In genomic region chr8:122617947-122618546, GRCm38 (mm10) we compare ENCODE assay signal across 9 mouse cellular contexts. TPM values are rescaled to one million over a fixed set of nuclear protein-coding genes. Genes with fewer than 3 reads are reported as not detected.
DNase-seq lines count a peak whose midpoint lies in the region; ATAC-seq and TF ChIP-seq lines count a peak whose summit lies in the region.
"Had no signal": no experiment of that assay in that cellular context is flagged by ENCODE, and none has a peak within 500 bp of the region (broad histone marks: within the 10 kb centered on the region; RNA-seq: fewer than 3 reads in every experiment).

No protein-coding gene starts in this region.

- H3K4me2 ChIP-seq in forebrain, postnatal 0 days (ENCODE audit: low read depth) = no peak overlapping the region
- no peak overlapping the region for H3K4me2 ChIP-seq in hindbrain, embryonic 16.5 days (ENCODE audit: low read length)

- peak; percentile 78 for TF ChIP-seq CTCF in cerebellum, adult 2 months (IDR thresholded peaks at IDR 0.05; ENCODE audit: borderline replicate concordance, insufficient read depth, low read depth, low read length)
- TF ChIP-seq CTCF in forebrain, postnatal 0 days (IDR thresholded peaks at IDR 0.05; ENCODE audit: low read depth) = peak; percentile 74

- no peak overlapping the region for H3K4me3 ChIP-seq in cerebellum, adult 2 months (replicated peaks; ENCODE audit: insufficient read depth, low read depth, low read length)
- H3K4me3 ChIP-seq in forebrain, postnatal 0 days (ENCODE audit: low read depth, low read length) = no peak overlapping the region
- no peak overlapping the region for H3K4me3 ChIP-seq in hindbrain, embryonic 16.5 days (ENCODE audit: low read length)

- peaks cover 4% of the 10 kb centered on the region; the same call in 1 of the 2 replicates for H3K4me1 ChIP-seq in cerebellum, adult 2 months (ENCODE audit: control insufficient read depth, insufficient read depth, low read length)
- no peaks in the 10 kb centered on the region for H3K4me1 ChIP-seq in forebrain, postnatal 0 days (ENCODE audit: insufficient read depth)
- H3K4me1 ChIP-seq in hindbrain, embryonic 16.5 days (ENCODE audit: control insufficient read depth, insufficient read depth, low read depth, low read length) = peaks cover 4% of the 10 kb centered on the region

- DNase-seq in R1 (ENCODE audit: low read depth, low spot score) = peak; percentile 50
- peak; percentile 79 to 90 for DNase-seq in cerebellum, adult 2 months
- peak; percentile 85 for DNase-seq in forebrain, postnatal 0 days
- peak; percentile 63 to 81 for DNase-seq in left cerebral cortex, postnatal 14 days (ENCODE audit: low spot score in 2 of 2)
- peak; percentile 86 for DNase-seq in mesoderm, embryonic 11.5 days (ENCODE audit: low read depth, low spot score)
- peak; percentile 81 for DNase-seq in right cerebral cortex, postnatal 4 days
- DNase-seq in yolk sac, embryonic 10.5 days (ENCODE audit: low spot score) = peak; percentile 63

- H3K9ac ChIP-seq in forebrain, postnatal 0 days = no peak overlapping the region
- peak overlapping the region; percentile 35 for H3K9ac ChIP-seq in hindbrain, embryonic 16.5 days (ENCODE audit: low read depth, low read length)

- intact Hi-C loops in left cerebral cortex, postnatal 14 days (cut with DNase I) = loop anchor here (2.0 kb wide), 1 partner anchor 213 kb away; no protein-coding TSS in a partner anchor

- no peaks in the 10 kb centered on the region for H3K9me3 ChIP-seq in forebrain, postnatal 0 days (ENCODE audit: low read length)
- no peaks in the 10 kb centered on the region for H3K9me3 ChIP-seq in hindbrain, embryonic 16.5 days (ENCODE audit: control insufficient read depth, low read length)

- no peaks in the 10 kb centered on the region for H3K27me3 ChIP-seq in cerebellum, adult 2 months (ENCODE audit: control insufficient read depth, insufficient read depth, low read length)
- H3K27me3 ChIP-seq in forebrain, postnatal 0 days (ENCODE audit: insufficient read depth, low read length) = no peaks in the 10 kb centered on the region
- no peaks in the 10 kb centered on the region for H3K27me3 ChIP-seq in hindbrain, embryonic 16.5 days (replicated peaks; ENCODE audit: control insufficient read depth, insufficient read depth, low read length)

- whole genome bisulfite sequencing in cerebellum, adult 2 months = 9% methylated on average over 5 of the region's 7 CpGs
- WGBS in forebrain, postnatal 0 days = 31% methylated on average over 5 of the region's 7 CpGs
- WGBS in hindbrain, embryonic 16.5 days = 28% methylated on average over 6 of the region's 7 CpGs

- H3K36me3 ChIP-seq in forebrain, postnatal 0 days (ENCODE audit: insufficient read depth) = peaks cover 12% of the 10 kb centered on the region; the same call in 1 of the 2 replicates
- H3K36me3 ChIP-seq in hindbrain, embryonic 16.5 days (ENCODE audit: control insufficient read depth, insufficient read depth, low read length) = 0 out of 2 replicates have a peak, but pooled peaks cover 2% of the 10 kb centered on the region

- ATAC-seq in forebrain, postnatal 0 days = peak; percentile 47
- peak; percentile 27 for ATAC-seq in hindbrain, embryonic 16.5 days

- TF ChIP-seq POLR2A in cerebellum, adult 2 months (IDR thresholded peaks at IDR 0.05; ENCODE audit: borderline replicate concordance, insufficient read depth, low read length) = no peak

- H3K27ac ChIP-seq in cerebellum, adult 2 months (ENCODE audit: insufficient read depth, low read length) = no peak overlapping the region
- H3K27ac ChIP-seq in forebrain, postnatal 0 days (ENCODE audit: low read depth, low read length) = no peak overlapping the region
- no peak overlapping the region for H3K27ac ChIP-seq in hindbrain, embryonic 16.5 days (ENCODE audit: low read depth, low read length)

RNA-seq across cellular contexts. Expression of gene Pabpn1l, which starts 4.5 kb away (rescaled TPM):
- polyA plus RNA-seq in cerebellum, adult 2 months (2012; rRNA removed) = not detected in 2 replicates
- total RNA-seq in forebrain, postnatal 0 days (2014; rRNA removed) = not detected in 2 replicates
- polyA plus RNA-seq in forebrain, postnatal 0 days (2015; fragmentation: Nextera tagmentation; extraction: Ambion mirVana) = not detected in 2 replicates
- not detected in 2 replicates for polyA plus RNA-seq in hindbrain, embryonic 16.5 days (2015; fragmentation: Nextera tagmentation; extraction: Ambion mirVana)
- not detected for total RNA-seq in left cerebral cortex, postnatal 14 days (2021)
- total RNA-seq: layer of hippocampus, adult 8-10 months had no signal

RNA-seq across cellular contexts. Expression of gene Trappc2l, which starts 6.6 kb away (rescaled TPM):
- 199 and 206 TPM in 2 replicates for polyA plus RNA-seq in cerebellum, adult 2 months (2012; rRNA removed)
- total RNA-seq in forebrain, postnatal 0 days (2014; rRNA removed) = 15.3 and 31.8 TPM in 2 replicates
- polyA plus RNA-seq in forebrain, postnatal 0 days (2015; fragmentation: Nextera tagmentation; extraction: Ambion mirVana) = 137 and 157 TPM in 2 replicates
- polyA plus RNA-seq in hindbrain, embryonic 16.5 days (2015; fragmentation: Nextera tagmentation; extraction: Ambion mirVana) = 109 and 110 TPM in 2 replicates
- total RNA-seq in left cerebral cortex, postnatal 14 days (2021) = 10 to 100 TPM; 84.2 to 85.9 TPM

RNA-seq across cellular contexts. Expression of gene Galns, which starts 6.8 kb away (rescaled TPM):
- 8.5 and 8.7 TPM in 2 replicates for polyA plus RNA-seq in cerebellum, adult 2 months (2012; rRNA removed)
- 8.8 and 12.8 TPM in 2 replicates for total RNA-seq in forebrain, postnatal 0 days (2014; rRNA removed)
- 6.0 and 8.4 TPM in 2 replicates for polyA plus RNA-seq in forebrain, postnatal 0 days (2015; fragmentation: Nextera tagmentation; extraction: Ambion mirVana)
- 8.7 TPM in 2 replicates for polyA plus RNA-seq in hindbrain, embryonic 16.5 days (2015; fragmentation: Nextera tagmentation; extraction: Ambion mirVana)
- 10 to 100 TPM in 1 of 2 experiments, 1 to 10 TPM in 1; 9.7 to 10.3 TPM for total RNA-seq in left cerebral cortex, postnatal 14 days (2021)

RNA-seq across cellular contexts. Expression of gene Aprt, which starts 41.3 kb away (rescaled TPM):
- 52.9 and 57.4 TPM in 2 replicates for polyA plus RNA-seq in cerebellum, adult 2 months (2012; rRNA removed)
- 132 and 163 TPM in 2 replicates for total RNA-seq in forebrain, postnatal 0 days (2014; rRNA removed)
- 226 and 260 TPM in 2 replicates for polyA plus RNA-seq in forebrain, postnatal 0 days (2015; fragmentation: Nextera tagmentation; extraction: Ambion mirVana)
- 202 and 203 TPM in 2 replicates for polyA plus RNA-seq in hindbrain, embryonic 16.5 days (2015; fragmentation: Nextera tagmentation; extraction: Ambion mirVana)
- 10 to 100 TPM; 73.7 to 81.1 TPM for total RNA-seq in left cerebral cortex, postnatal 14 days (2021)

RNA-seq across cellular contexts. Expression of gene Cdt1, which starts 50.2 kb away (rescaled TPM):
- polyA plus RNA-seq in cerebellum, adult 2 months (2012; rRNA removed) = 7.6 and 8.8 TPM in 2 replicates
- total RNA-seq in forebrain, postnatal 0 days (2014; rRNA removed) = 11.5 and 14.9 TPM in 2 replicates
- polyA plus RNA-seq in forebrain, postnatal 0 days (2015; fragmentation: Nextera tagmentation; extraction: Ambion mirVana) = 6.1 and 6.5 TPM in 2 replicates
- polyA plus RNA-seq in hindbrain, embryonic 16.5 days (2015; fragmentation: Nextera tagmentation; extraction: Ambion mirVana) = 8.0 and 11.4 TPM in 2 replicates
- 1 to 10 TPM; 2.2 to 3.5 TPM for total RNA-seq in left cerebral cortex, postnatal 14 days (2021)
